ENCODE assay signal across 8 mouse cellular contexts in the genomic region with DNA sequence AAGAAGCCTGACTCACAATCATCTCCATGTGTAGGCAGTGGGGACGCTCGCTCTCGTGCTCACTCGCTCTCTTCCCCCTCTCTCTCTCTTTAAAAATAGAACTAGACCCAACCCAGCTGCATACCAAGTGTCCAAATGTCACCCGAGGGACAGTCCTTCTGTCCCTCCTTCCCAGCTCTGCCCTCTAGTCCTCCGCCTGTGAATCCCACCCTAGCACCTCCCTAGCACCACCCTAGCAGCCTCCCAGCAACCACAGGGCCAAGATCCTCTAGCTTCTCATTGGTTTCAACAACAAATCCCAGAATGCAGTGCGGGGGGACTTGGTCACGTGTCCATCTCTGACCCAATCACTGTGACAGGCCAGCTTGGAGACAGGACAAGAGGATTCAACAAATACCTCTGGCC. TPM values are rescaled to one million over a fixed set of nuclear protein-coding genes. Genes with fewer than 3 reads are reported as not detected.
A peak's percentile ranks its signal among the peaks of the same experiment; 100 is the strongest.
DNase-seq lines count a peak whose midpoint lies in the region; TF ChIP-seq lines count a peak whose summit lies in the region.

No protein-coding gene starts in this region.

- intact Hi-C loops in gastrocnemius, adult 2 months (cut with DNase I) = no loop called here
- intact Hi-C loops in left cerebral cortex, adult 2 months (cut with DNase I) = no loop called here

- H3K27ac ChIP-seq in gastrocnemius, adult 2 months = peak overlapping the region; percentile 71
- H3K27ac ChIP-seq in left cerebral cortex, adult 2 months = no peak overlapping the region

- no peak overlapping the region; the same call in 1 of the 2 replicates for H3K4me3 ChIP-seq in gastrocnemius, adult 2 months
- no peak overlapping the region for H3K4me3 ChIP-seq in left cerebral cortex, adult 2 months

- peak; percentile 49 for DNase-seq in adrenal gland, postnatal 14 days
- DNase-seq in adrenal gland, adult 18-20 months (ENCODE audit: low spot score in 2 of 2) = no peak
- DNase-seq in A20 (ENCODE audit: low read depth, low spot score) = peak; percentile 98
- DNase-seq in gastrocnemius, adult 2 months = peak; percentile 60
- peak; percentile 19 to 26 for DNase-seq in left cerebral cortex, adult 2 months (ENCODE audit: extremely low spot score in 1 of 2, low spot score in 2 of 2)
- peak; percentile 50 for DNase-seq in testis, postnatal 14 days (ENCODE audit: low spot score)
- DNase-seq in thymus, postnatal 10 days (ENCODE audit: low spot score in 2 of 2) = no peak
- no peak for DNase-seq in spleen, adult 18-20 months

- no peak; the same call in 1 of the 2 replicates for TF ChIP-seq CTCF in gastrocnemius, adult 2 months (IDR thresholded peaks at IDR 0.05)
- no peak; the same call in 1 of the 2 replicates for TF ChIP-seq CTCF in left cerebral cortex, adult 2 months (IDR thresholded peaks at IDR 0.05)

RNA-seq across cellular contexts. Expression of a gene that starts 27.2 kb away (rescaled TPM):
- total RNA-seq in adrenal gland, postnatal 14 days (2021) = 75.6 and 77.7 TPM in 2 replicates
- 100 to 1,000 TPM in 1 of 2 experiments, 10 to 100 TPM in 1; 74.7 to 123 TPM for total RNA-seq in adrenal gland, adult 18-20 months (2021)
- total RNA-seq in gastrocnemius, adult 2 months (2021) = 10 to 100 TPM in 1 of 2 experiments, 1 to 10 TPM in 1; 7.8 to 10.6 TPM
- total RNA-seq in left cerebral cortex, adult 2 months (2021) = 10 to 100 TPM; 49.7 to 50.2 TPM

RNA-seq across cellular contexts. Expression of a gene that starts 45.4 kb away (rescaled TPM):
- 32.1 and 38.2 TPM in 2 replicates for total RNA-seq in adrenal gland, postnatal 14 days (2021)
- 10 to 100 TPM; 32.6 to 33.1 TPM for total RNA-seq in adrenal gland, adult 18-20 months (2021)
- 10 to 100 TPM; 25.0 to 30.4 TPM for total RNA-seq in gastrocnemius, adult 2 months (2021)
- total RNA-seq in left cerebral cortex, adult 2 months (2021) = 10 to 100 TPM; 31.1 to 34.4 TPM

Comparison
In these comparisons a context has a peak if more than half of its experiments do, and no peak if none do; other contexts are left out.
1. DNase-seq: peak in adrenal gland, postnatal 14 days (single experiment), A20 (single experiment), gastrocnemius, adult 2 months (single experiment), left cerebral cortex, adult 2 months (2 of 2) and testis, postnatal 14 days (single experiment); none in adrenal gland, adult 18-20 months (0 of 2), thymus, postnatal 10 days (0 of 2) and spleen, adult 18-20 months (0 of 2).